Mouse (Mus musculus) liver, adult 2 months (tissue): Measurements from ENCODE around the gene Eif4a1.

Experiments used
- CTCF ChIP-seq: fragments of 200-500 bp; IDR thresholded peaks from 2 replicates; pipeline ENCODE4 v1.5.1; 2011; ENCODE audit warnings: low read depth, low read length, control low read depth
- POLR2A ChIP-seq: fragments of 200-500 bp; IDR thresholded peaks from 2 replicates; pipeline ENCODE4 v1.6.1; 2011; ENCODE audit warnings: low read length, control low read depth; ENCODE audit not compliant: insufficient read depth; ENCODE audit errors: extremely low read depth

GRCm38 (mm10) chr11:69689891-69690290, 17.7 kb upstream of the Eif4a1 start:
- TF ChIP-seq CTCF (no peak), POLR2A (no peak)
